Mouse (Mus musculus) stomach, postnatal 0 days (tissue): ENCODE data around the gene Kcnn3. TPM values are rescaled to one million over a fixed set of nuclear protein-coding genes. Genes with fewer than 3 reads are reported as not detected.

Experiments
- ATAC-seq: fragments of 200-750 bp; cut with Nextera tagmentation; 2 replicates; pipeline ENCODE4 v1.8.0; 2017; ENCODE audit not compliant: low FRiP score, low TSS enrichment
- DNase-seq: peaks from one replicate; pipeline ENCODE4 v3.0.0-alpha.2; 2016; ENCODE audit warnings: low spot score
- H3K27ac ChIP-seq: fragments of 300-500 bp; sonication (generic); replicated peaks from 2 replicates; pipeline ENCODE4 v1.5.1; 2014; ENCODE audit warnings: mild to moderate bottlenecking, control low read depth
- H3K27me3 ChIP-seq: fragments of 300-500 bp; sonication (generic); 2 replicates; pipeline ENCODE4 v1.6.1; 2014; ENCODE audit warnings: low read length; ENCODE audit not compliant: control insufficient read depth, insufficient read depth
- H3K36me3 ChIP-seq: fragments of 300-500 bp; sonication (generic); 2 replicates; pipeline ENCODE4 v1.6.1; 2014; ENCODE audit warnings: low read length, mixed read lengths; ENCODE audit not compliant: control insufficient read depth, insufficient read depth
- H3K4me1 ChIP-seq: fragments of 300-500 bp; sonication (generic); replicated peaks from 2 replicates; pipeline ENCODE4 v1.6.1; 2014; ENCODE audit warnings: antibody characterized with exemption; ENCODE audit not compliant: control insufficient read depth, insufficient read depth
- H3K4me2 ChIP-seq: fragments of 300-500 bp; sonication (generic); replicated peaks from 2 replicates; pipeline ENCODE4 v1.6.1; 2014; ENCODE audit warnings: low read depth, mild to moderate bottlenecking, control low read depth, moderate library complexity
- H3K4me3 ChIP-seq: fragments of 300-500 bp; sonication (generic); 2 replicates; pipeline ENCODE4 v1.5.1; 2014; ENCODE audit warnings: low read depth, low read length, control low read depth
- H3K9ac ChIP-seq: fragments of 300-500 bp; sonication (generic); 2 replicates; pipeline ENCODE4 v1.6.1; 2014; ENCODE audit warnings: mild to moderate bottlenecking, low read length, control low read depth, mixed read lengths
- H3K9me3 ChIP-seq: fragments of 300-500 bp; sonication (generic); 2 replicates; pipeline ENCODE4 v1.6.1; 2016; ENCODE audit warnings: low read length; ENCODE audit not compliant: control insufficient read depth
- CTCF ChIP-seq: IDR thresholded peaks from 2 replicates; pipeline ENCODE4 v1.5.1; 2016; ENCODE audit warnings: antibody characterized with exemption, low read depth, mild to moderate bottlenecking, moderate library complexity
- EP300 ChIP-seq: optimal IDR thresholded peaks from 2 replicates; pipeline ENCODE3; 2016; ENCODE audit warnings: antibody characterized with exemption
- WGBS: fragments of 180-500 bp; shearing (Covaris S2); extraction: QIAGEN DNeasy Blood & Tissue Kit; methylation state at CpG from one replicate; pipeline ENCODE4 v1.1.7; 2014; 5-methylcytosine and 5-hydroxymethylcytosine counted together
- polyA plus RNA-seq: library from polyadenylated mRNA; unstranded; fragments of >200 nt; fragmentation: Nextera tagmentation; extraction: Ambion mirVana; gene quantifications from 2 replicates; pipeline ENCODE4 v1.2.1, GENCODE M21; 2015

Gene Kcnn3
- polyA plus RNA-seq, result 4.5 and 5.3 TPM in 2 replicates

GRCm38 (mm10) chr3:89519894-89520293 is at the start of gene Kcnn3:
Gene Kcnn3, plus strand, starts transcription at chr3:89520164.
- Histone ChIP-seq H3K27me3 (no peaks in the 10 kb centered on the region), H3K9ac (peak within 1 kb of the TSS; percentile 58), H3K4me3 (peak within 1 kb of the TSS; percentile 45), H3K9me3 (no peaks in the 10 kb centered on the region), H3K36me3 (no peaks in the 10 kb centered on the region), H3K27ac (no peak within 1 kb of the TSS; the same call in 1 of the 2 replicates), H3K4me2 (peak within 1 kb of the TSS; percentile 76), H3K4me1 (0 out of 2 replicates have a peak, but pooled peaks cover 2% of the 10 kb centered on the region)
- DNase-seq, result peak; percentile 85
- ATAC-seq, result peak; percentile 83
- 1% methylated on average over 15 of the region's 15 CpGs for WGBS
- TF ChIP-seq CTCF (no peak), EP300 (no peak)

- H3K9ac ChIP-seq, result no peak overlapping the region
- H3K9me3 ChIP-seq, result no peaks in the 10 kb centered on the region
- no peak overlapping the region for H3K4me2 ChIP-seq
- H3K4me1 ChIP-seq, result no peaks in the 10 kb centered on the region
- no peak overlapping the region for H3K27ac ChIP-seq
- no peak for DNase-seq
- 76% methylated on average over 7 of the region's 7 CpGs for WGBS
- no peaks in the 10 kb centered on the region for H3K36me3 ChIP-seq
- no peak overlapping the region for H3K4me3 ChIP-seq
- TF ChIP-seq EP300, result no peak
- no peak for TF ChIP-seq CTCF
- H3K27me3 ChIP-seq, result no peaks in the 10 kb centered on the region
- no peak for ATAC-seq
These were observed 47.7 kb upstream of the Kcnn3 start for GRCm38 (mm10) chr3:89472280-89472679.

- no peak for ATAC-seq
- no peak for DNase-seq
- no peak overlapping the region for H3K4me3 ChIP-seq
- H3K27ac ChIP-seq, result no peak overlapping the region
- TF ChIP-seq EP300 (no peak), CTCF (no peak)
- no peaks in the 10 kb centered on the region for H3K36me3 ChIP-seq
- no peak overlapping the region for H3K4me2 ChIP-seq
- H3K9me3 ChIP-seq, result no peaks in the 10 kb centered on the region
- WGBS, result 71% methylated on average over 6 of the region's 6 CpGs
- H3K9ac ChIP-seq, result no peak overlapping the region
- no peaks in the 10 kb centered on the region for H3K4me1 ChIP-seq
- H3K27me3 ChIP-seq, result no peaks in the 10 kb centered on the region
These were observed 46.1 kb upstream of the Kcnn3 start for GRCm38 (mm10) chr3:89473838-89474237.

GRCm38 (mm10) chr3:89479055-89479454 is 40.9 kb upstream of the Kcnn3 start:
- Histone ChIP-seq H3K4me3 (no peak overlapping the region), H3K4me2 (no peak overlapping the region), H3K9ac (no peak overlapping the region), H3K9me3 (no peaks in the 10 kb centered on the region), H3K36me3 (no peaks in the 10 kb centered on the region), H3K27me3 (no peaks in the 10 kb centered on the region), H3K27ac (no peak overlapping the region), H3K4me1 (no peaks in the 10 kb centered on the region)
- DNase-seq (no peak), ATAC-seq (0 out of 2 replicates have a peak, but pooled peaks have one; percentile 8)
- 78% methylated on average over 6 of the region's 6 CpGs for WGBS
- TF ChIP-seq CTCF (no peak), EP300 (no peak)

- peak; percentile 82 for TF ChIP-seq CTCF
- TF ChIP-seq EP300, result no peak
- no peak overlapping the region; the same call in 1 of the 2 replicates for H3K27ac ChIP-seq
- H3K4me3 ChIP-seq, result no peak overlapping the region
- 42% methylated on average over 2 of the region's 2 CpGs for WGBS
- H3K9ac ChIP-seq, result no peak overlapping the region
- no peak overlapping the region for H3K4me2 ChIP-seq
- H3K4me1 ChIP-seq, result no peaks in the 10 kb centered on the region
- ATAC-seq (no peak), DNase-seq (peak; percentile 57)
- no peaks in the 10 kb centered on the region for H3K36me3 ChIP-seq
- H3K27me3 ChIP-seq, result no peaks in the 10 kb centered on the region
- H3K9me3 ChIP-seq, result no peaks in the 10 kb centered on the region
These were observed 38.5 kb upstream of the Kcnn3 start for GRCm38 (mm10) chr3:89481488-89481887.

- 72% methylated on average over 5 of the region's 5 CpGs for WGBS
- H3K9me3 ChIP-seq, result no peaks in the 10 kb centered on the region
- no peak overlapping the region for H3K4me2 ChIP-seq
- no peak overlapping the region for H3K9ac ChIP-seq
- DNase-seq, result no peak
- H3K4me1 ChIP-seq, result no peaks in the 10 kb centered on the region
- peak overlapping the region; percentile 40; the same call in 1 of the 2 replicates for H3K27ac ChIP-seq
- no peaks in the 10 kb centered on the region for H3K36me3 ChIP-seq
- TF ChIP-seq CTCF, result no peak
- TF ChIP-seq EP300, result no peak
- no peak overlapping the region for H3K4me3 ChIP-seq
- no peaks in the 10 kb centered on the region for H3K27me3 ChIP-seq
- ATAC-seq, result no peak
These were observed 37.7 kb upstream of the Kcnn3 start for GRCm38 (mm10) chr3:89482249-89482648.
